Mouse (Mus musculus): ENCODE data around the gene Sbpl. TPM values are rescaled to one million over a fixed set of nuclear protein-coding genes. Genes with fewer than 3 reads are reported as not detected.
"Not testable (repeated sequence)": the region's sequence is repeated elsewhere in the genome, so short reads cannot be mapped to it uniquely, and the experiment has no call there.

Sbpl gene
- polyA plus RNA-seq, 1 experiment: not detected

DNA sequence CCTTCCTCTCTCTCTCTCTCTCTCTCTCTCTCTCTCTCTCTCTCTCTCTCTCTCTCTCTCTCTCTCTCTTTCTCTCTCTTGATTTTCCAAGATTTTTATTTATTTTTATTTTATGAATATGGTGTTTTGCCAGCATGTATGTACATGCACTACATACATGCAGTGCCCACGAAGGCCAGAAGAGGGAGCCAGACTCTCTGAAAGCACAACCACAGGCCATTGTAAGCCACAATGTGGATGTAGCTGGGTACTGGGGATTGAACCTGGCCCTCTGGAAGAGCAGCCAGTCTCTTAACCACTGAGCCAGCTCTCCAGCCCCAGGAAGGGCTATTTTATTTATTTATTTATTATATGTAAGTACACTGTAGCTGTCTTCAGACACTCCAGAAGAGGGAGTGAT is 14.2 kb upstream of the Sbpl start:
- no peak for TF ChIP-seq GATA1 (IDR thresholded peaks at IDR 0.05; ENCODE audit: low read length)

DNA sequence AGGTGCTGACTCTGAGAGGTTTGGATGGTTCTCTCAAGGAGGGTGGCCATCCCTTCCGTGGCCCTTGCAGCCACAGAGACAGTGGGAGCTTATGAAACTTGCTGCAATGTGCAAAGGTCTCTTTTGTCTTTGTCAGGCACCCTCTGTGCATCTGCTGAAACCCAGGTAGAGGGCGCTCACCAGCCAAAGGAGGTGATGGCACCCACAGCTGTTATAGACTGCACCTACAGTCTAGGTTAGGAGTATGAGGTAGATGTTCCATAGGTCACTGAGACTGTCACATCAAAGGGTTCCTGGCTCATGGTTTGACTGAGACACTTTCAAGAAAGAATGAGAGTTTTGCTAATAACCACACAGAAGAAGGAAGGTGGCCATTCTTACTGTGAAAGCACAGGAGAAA is 13.7 kb upstream of the Sbpl start:
- no peak for TF ChIP-seq GATA1 (IDR thresholded peaks at IDR 0.05; ENCODE audit: low read length)

DNA sequence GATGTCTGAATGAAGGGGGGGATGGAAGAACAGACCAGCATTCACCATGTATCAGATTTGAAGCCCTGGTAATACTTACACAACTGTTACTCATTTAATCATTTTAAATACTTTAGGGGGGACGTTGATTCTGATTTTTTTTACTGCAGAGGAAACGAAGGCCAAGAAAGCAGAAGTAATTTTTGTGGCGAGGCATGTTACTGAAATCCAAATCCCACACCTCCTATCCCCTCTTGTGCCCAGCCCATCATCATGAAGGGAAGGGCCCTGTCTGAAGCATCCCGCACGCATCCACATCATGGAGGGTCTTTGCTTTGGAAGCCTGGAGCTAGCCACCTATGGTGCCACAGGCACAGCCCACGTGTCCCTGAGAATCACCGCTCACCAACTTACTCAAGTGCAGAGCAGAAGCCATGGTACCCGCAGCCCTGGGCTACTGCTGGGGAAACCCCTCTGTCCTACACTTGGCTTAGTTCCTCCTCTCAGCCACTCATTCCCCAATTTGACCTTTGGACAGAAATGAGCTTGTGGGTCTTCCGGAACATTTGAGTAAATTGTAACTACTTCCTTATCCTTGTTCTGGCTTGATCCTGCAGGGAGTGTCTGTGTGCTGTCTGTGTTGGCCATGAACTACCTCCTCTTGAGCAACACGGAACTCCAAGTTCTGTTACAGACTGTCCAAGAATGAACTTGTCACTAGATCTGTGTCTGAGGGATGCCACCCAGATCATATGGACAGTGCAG is 11.8 kb upstream of the Sbpl start:
- TF ChIP-seq GATA1 (IDR thresholded peaks at IDR 0.05; ENCODE audit: low read length): no peak

DNA sequence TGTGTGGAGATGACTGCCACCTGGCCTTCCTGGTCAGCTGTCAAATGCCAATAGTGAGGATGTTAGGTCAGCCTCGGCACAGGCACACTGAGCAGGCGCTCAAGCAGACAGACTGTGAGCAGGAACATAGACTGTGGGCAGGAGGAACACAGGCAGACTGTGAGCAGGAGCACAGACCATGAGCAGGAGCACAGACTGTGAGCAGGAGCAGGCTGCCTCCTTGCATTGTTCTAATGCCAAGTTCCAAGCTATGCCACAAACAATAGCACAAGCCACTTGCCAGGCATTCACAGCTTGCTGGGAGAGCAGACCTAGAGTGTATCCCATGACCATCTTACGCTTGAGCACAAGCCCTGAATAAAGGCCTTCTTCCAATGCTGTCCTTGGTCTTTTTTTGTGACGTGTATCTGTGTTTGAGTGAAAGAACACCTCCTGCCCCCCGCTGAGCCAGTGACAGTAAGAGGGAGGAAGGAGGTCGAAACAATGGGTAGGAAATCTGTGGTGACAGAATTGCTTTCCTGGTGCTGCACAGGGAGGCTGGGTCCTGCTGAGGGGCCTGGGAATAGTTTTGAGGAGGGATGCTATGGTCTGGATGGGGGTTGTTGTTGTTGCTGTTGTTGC is 10.8 kb upstream of the Sbpl start:
- TF ChIP-seq GATA1 (IDR thresholded peaks at IDR 0.05; ENCODE audit: low read length): no peak

DNA sequence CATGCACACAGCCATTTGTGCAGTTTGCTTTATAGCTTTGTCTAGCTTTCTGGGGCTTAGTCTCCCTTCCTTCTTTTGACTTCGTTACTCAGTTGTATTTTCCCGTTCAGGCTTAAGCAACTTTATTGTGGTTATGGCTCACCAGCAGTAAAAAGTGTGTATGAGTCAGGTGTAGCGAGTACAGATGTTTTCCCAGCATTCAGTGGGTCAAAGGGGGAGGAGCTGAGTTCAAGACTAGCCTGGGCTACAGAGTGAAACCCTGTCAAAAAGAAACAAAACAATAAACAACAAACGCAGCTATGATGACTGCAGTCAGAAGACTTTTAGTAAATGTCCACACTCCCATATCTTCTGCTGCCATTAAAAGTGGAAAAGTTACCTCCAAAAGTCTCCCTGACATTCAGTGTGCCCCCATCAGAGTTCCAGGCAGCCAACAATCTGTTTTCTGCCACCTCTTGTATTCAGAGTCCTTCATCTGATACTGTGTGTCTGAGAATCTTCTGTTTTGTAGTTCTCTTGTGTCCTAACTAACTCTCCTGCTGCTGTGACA is 6.6 kb upstream of the Sbpl start:
- TF ChIP-seq GATA1 (IDR thresholded peaks at IDR 0.05; ENCODE audit: low read length): no peak

DNA sequence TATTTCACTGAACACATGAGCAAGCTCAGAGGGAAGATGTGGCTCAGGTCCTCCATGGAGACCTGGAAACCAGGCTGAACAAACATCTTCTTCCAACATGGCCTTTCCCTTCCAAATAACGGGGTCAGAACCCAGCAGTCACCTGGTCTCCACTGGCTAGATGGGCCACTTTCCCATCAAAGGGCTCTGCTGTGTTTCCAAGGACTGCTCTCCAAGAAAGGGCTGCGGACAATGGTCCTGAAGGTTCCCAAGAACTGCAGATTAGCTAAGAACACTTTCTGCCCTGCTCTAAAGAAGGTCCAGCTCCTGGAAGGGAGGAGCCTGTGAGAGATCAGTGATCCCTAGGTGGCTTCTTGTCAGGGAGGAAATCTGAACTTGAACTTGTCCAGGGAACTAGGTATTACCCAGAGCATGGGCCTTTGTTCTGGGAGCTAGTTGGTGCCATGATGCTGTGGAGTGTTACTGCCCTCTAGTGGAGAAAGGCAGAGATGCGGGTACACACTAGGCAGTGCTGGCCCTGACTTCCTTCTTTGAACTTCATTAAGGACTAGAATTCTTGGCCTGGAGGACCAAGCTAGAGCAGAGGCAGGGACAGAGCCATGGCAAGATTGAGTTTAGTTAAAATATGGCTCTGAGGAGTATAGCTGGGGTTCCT is 5.1 kb upstream of the Sbpl start:
- TF ChIP-seq GATA1 (IDR thresholded peaks at IDR 0.05; ENCODE audit: low read length): no peak

DNA sequence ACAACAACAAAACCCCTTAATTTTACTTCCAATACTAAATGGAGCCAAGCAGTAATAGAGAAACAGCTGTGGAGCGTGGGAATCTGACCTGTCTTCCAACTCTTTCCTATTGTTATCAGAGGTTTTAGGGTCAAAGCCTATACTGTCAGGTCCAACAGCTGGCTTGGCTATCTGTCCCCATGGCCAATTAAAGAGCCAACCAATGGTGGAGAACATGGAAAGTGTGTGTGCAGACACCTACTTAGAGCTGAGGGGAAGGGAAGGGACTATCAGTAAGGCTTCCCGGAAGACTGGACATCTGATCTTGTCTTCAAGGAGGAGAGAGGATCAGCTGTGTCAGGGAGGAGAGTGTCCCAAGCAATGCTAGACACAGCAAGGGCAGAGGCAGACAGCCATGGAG is 6.0 kb downstream of the Sbpl start:
- TF ChIP-seq GATA1 (IDR thresholded peaks at IDR 0.05; ENCODE audit: low read length): no peak

DNA sequence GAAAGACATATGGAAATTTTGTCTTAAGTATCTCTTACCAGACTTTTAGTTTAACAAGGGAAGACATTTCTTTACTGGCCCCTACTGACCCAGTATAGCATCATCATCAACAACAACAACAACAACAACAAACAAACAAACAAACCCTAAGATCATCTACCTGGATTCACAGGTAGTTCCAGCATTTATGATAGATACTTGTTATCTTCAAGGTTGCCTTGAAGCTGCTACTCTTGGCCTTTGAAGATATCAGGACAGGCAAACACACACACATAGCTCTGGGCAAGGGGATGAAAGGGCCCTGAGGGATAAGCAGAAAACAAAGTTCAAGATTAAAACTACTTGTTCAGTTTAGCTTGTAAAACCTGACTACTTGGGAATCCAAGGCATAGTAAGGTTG is 13.7 kb downstream of the Sbpl start, which contains the start of gene Sbp:
Gene Sbp (plus strand): TSS at position 301 of the 400 bp plus-strand sequence.
- no peak for TF ChIP-seq GATA1 (IDR thresholded peaks at IDR 0.05; ENCODE audit: low read length)

DNA sequence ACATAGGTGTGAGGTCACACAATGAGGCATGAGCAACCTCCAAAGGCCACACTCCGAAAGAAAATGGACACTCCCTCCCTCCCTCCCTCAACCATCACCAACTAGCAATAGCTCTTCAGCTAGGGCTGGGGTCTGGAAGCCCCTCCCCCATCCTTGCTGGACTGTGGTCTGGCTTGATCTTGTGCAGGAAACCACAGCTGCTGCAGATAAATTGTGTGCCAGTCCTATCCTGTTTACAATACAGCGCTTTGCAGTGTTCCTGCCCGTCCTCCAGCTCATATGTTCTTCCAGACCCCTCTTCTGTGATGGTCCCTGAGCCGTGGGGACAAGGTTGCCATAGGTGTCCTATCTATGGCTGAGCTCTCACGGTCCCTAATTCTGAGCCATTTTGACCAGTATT is 23.9 kb downstream of the Sbpl start:
- TF ChIP-seq GATA1 (IDR thresholded peaks at IDR 0.05; ENCODE audit: low read length): no peak

DNA sequence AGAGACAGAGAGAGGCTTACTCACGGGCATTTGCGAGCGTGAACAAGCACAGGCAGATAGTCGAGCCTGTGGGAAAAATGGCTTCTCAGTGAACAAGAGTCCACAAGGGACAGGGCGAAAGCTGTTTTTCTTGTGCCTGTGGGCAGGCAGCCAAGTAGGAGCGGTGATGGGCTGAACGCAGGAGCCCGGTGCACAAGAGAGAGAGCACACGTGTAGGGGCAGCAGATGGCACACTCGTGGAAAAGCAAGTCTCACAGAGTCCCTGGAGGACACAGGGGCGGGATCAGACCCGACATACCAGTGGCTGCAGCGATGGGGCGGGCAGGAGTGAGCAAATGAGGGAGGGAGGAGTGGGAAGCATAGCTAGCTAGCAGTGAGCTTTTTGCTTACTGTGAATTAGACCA is 30.0 kb downstream of the Sbpl start:
- TF ChIP-seq GATA1 (IDR thresholded peaks at IDR 0.05; ENCODE audit: low read length): no peak

DNA sequence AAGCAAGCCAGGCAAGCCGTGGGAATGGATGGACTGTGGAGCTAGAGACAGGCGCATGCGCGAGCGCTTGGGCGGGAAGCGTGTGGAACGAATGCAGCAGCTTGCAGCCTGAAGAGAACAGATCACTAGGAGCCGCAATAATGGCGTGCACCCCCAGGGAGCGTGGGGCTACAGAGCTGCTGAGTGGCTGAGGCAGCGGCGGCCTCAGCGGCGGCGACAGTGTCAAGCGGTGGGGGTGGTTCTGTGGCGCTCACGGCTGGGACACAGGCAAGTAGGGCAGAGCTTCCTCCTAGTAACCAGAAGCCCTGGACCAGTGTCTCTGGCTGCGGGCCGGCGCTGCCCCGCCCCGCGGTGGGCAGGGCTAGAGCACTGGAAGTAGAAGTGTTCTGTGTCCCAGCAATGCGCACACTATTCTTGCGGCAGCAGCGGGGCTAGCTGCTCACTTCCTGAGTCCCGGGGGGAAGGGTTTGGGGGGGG is 30.5 kb downstream of the Sbpl start:
- TF ChIP-seq GATA1 (IDR thresholded peaks at IDR 0.05; ENCODE audit: low read length): no peak

DNA sequence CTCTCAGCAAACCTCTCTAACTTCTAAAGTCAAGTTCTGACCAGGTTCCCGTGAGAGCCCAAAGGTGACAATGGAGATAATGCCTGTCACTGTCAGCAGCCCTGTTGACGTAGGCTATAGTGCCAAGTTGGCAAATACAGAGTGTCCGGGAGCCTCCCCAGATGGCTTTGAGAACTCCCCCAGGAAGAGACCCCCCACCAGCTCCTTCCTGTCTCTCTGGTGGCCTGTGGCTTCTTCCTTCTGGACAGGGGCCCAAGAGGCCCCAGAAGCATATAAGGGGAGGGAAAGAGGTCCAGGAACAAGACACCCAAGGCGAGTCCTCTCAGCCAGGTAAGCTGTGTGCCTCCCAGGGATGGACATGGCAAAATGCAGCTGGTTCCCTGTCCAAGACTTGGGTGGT is 37.9 kb downstream of the Sbpl start, which contains the start of gene Dcpp3:
Gene Dcpp3 (plus strand): TSS at position 301 of the 400 bp plus-strand sequence.
- not testable (repeated sequence) for TF ChIP-seq GATA1 (IDR thresholded peaks at IDR 0.05; ENCODE audit: low read length)

Other genes with a start within 250 kb of the Sbpl start
- not detected in 2 replicates for gene 1520401A03Rik, start 232.5 kb downstream of the Sbpl start, polyA plus RNA-seq (2012)
- 104 and 119 TPM in 2 replicates for gene Pkmyt1, start 228.9 kb downstream of the Sbpl start, polyA plus RNA-seq (2012)
- 1.4 and 3.1 TPM in 2 replicates for gene Paqr4, start 214.4 kb downstream of the Sbpl start, polyA plus RNA-seq (2012)
- gene Kremen2, start 209.4 kb downstream of the Sbpl start, polyA plus RNA-seq (2012): 0.06 and 0.21 TPM in 2 replicates
- gene Flywch1, start 183.7 kb downstream of the Sbpl start, polyA plus RNA-seq (2012): 23.5 and 36.1 TPM in 2 replicates
- gene Flywch2, start 169.2 kb downstream of the Sbpl start, polyA plus RNA-seq (2012): not detected in 2 replicates
- gene Srrm2, start 164.7 kb downstream of the Sbpl start, polyA plus RNA-seq (2012): 91.1 and 315 TPM in 2 replicates
- 819 and 1,233 TPM in 2 replicates for gene Elob, start 126.1 kb downstream of the Sbpl start, polyA plus RNA-seq (2012)
- not detected in 2 replicates for gene Prss33, start 119.2 kb downstream of the Sbpl start, polyA plus RNA-seq (2012)
- not detected in 2 replicates for gene Prss32, start 111.4 kb downstream of the Sbpl start, polyA plus RNA-seq (2012)
- gene Prss41, start 111.1 kb downstream of the Sbpl start, polyA plus RNA-seq (2012): not detected in 2 replicates
- not detected in 2 replicates for gene Prss21, start 87.2 kb downstream of the Sbpl start, polyA plus RNA-seq (2012)
- not detected in 2 replicates for gene Dcpp1, start 74.4 kb downstream of the Sbpl start, polyA plus RNA-seq (2012)
- not detected in 2 replicates for gene Dcpp2, start 74.4 kb downstream of the Sbpl start, polyA plus RNA-seq (2012)
- not detected in 2 replicates for gene Dcpp3, start 37.8 kb downstream of the Sbpl start, polyA plus RNA-seq (2012)
- not detected in 2 replicates for gene Sbp, start 13.6 kb downstream of the Sbpl start, polyA plus RNA-seq (2012)
- not detected in 2 replicates for gene Prss30, start 25.3 kb upstream of the Sbpl start, polyA plus RNA-seq (2012)
- not detected in 2 replicates for gene Prss22, start 42.8 kb upstream of the Sbpl start, polyA plus RNA-seq (2012)
- gene Prss27, start 82.9 kb upstream of the Sbpl start, polyA plus RNA-seq (2012): not detected in 2 replicates
- gene Kctd5, start 118.2 kb upstream of the Sbpl start, polyA plus RNA-seq (2012): 21.4 and 25.8 TPM in 2 replicates
- 23.7 and 100 TPM in 2 replicates for gene Pdpk1, start 195.7 kb upstream of the Sbpl start, polyA plus RNA-seq (2012)
- 44.0 and 51.2 TPM in 2 replicates for gene Amdhd2, start 208.5 kb upstream of the Sbpl start, polyA plus RNA-seq (2012)
- gene Atp6v0c, start 214.4 kb upstream of the Sbpl start, polyA plus RNA-seq (2012): 119 and 331 TPM in 2 replicates